Mouse (Mus musculus): ENCODE results near the gene Trip11. TPM values are rescaled to one million over a fixed set of nuclear protein-coding genes. Genes with fewer than 3 reads are reported as not detected.

The Trip11 gene
- polyA plus RNA-seq, 1 experiment, result 14.0 TPM

DNA sequence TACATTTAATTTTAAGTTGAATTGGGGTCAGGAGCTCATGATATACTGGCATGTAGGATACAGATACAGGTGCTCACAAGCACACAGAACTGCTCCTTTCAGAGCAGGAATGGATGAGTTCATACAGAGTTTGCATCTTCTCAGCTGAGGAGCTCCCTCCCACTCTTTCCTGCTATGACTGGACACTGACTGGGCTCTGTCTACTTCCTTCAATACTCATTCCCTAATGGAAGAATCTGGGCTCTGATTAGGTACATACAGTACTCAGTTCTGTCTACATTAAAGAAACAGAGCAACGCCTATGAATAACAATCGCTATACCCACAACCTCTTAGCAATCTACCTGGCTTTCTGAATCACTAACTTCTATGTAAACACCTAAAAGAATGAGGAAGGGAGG lies 20.2 kb downstream of the Trip11 start:
- Histone ChIP-seq H3K4me1 (ENCODE audit: control insufficient read depth, insufficient read depth, low read length) (no peaks in the 10 kb centered on the region), H3K27me3 (ENCODE audit: control insufficient read depth, insufficient read depth, low read length) (no peaks in the 10 kb centered on the region), H3K27ac (ENCODE audit: insufficient read depth, low read length) (no peak overlapping the region), H3K4me3 (replicated peaks; ENCODE audit: insufficient read depth, low read depth, low read length) (no peak overlapping the region)
- TF ChIP-seq POLR2A (IDR thresholded peaks at IDR 0.05; ENCODE audit: borderline replicate concordance, insufficient read depth, low read length), result no peak
- TF ChIP-seq CTCF (IDR thresholded peaks at IDR 0.05; ENCODE audit: borderline replicate concordance, insufficient read depth, low read depth, low read length), result no peak
- 93% methylated on average over 2 of the region's 2 CpGs for WGBS
- no peak for DNase-seq

DNA sequence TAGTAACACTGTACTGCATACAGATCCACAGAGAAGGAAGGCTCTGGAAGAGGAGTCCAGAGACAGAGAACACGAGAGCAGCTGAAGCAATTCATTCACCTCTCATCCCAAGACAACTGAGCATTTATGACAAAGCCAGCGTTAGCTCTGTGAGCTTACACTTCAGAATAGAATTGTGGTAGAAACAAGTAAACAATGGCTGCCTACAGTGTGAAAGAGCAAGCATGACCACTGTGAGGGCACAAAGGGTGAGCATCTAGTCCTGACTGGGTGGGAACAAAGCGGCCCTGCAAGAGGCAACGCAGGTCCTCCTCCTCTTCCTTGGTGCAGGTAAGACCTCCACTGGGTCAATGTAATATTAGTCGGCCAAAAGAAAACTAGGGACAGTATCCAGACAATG lies 22.0 kb downstream of the Trip11 start:
- Histone ChIP-seq H3K27me3 (ENCODE audit: control insufficient read depth, insufficient read depth, low read length) (no peaks in the 10 kb centered on the region), H3K27ac (ENCODE audit: insufficient read depth, low read length) (no peak overlapping the region), H3K4me3 (replicated peaks; ENCODE audit: insufficient read depth, low read depth, low read length) (no peak overlapping the region), H3K4me1 (ENCODE audit: control insufficient read depth, insufficient read depth, low read length) (no peaks in the 10 kb centered on the region)
- DNase-seq, result no peak
- TF ChIP-seq POLR2A (IDR thresholded peaks at IDR 0.05; ENCODE audit: borderline replicate concordance, insufficient read depth, low read length) (no peak), CTCF (IDR thresholded peaks at IDR 0.05; ENCODE audit: borderline replicate concordance, insufficient read depth, low read depth, low read length) (no peak)
- WGBS, result 59% methylated on average over 5 of the region's 5 CpGs

DNA sequence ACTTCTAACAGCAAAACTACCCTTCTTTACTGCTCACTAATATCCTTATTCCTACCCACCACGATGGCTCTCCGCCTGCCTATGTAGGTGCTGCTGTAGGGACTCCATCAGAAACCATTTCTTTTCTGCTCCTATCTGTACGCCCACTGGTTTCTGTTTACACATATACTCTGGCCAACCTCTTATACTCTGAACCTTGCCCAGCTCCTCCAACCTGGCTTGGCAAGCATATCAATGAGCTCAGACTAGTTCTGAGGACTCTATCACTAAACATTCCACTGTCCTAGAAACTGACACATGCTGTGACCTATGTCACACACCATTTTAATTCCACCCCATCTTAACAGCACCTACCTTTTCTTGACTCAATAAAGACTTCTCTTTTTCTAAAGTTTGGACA lies 23.7 kb downstream of the Trip11 start:
- Histone ChIP-seq H3K27ac (ENCODE audit: insufficient read depth, low read length) (no peak overlapping the region), H3K4me3 (replicated peaks; ENCODE audit: insufficient read depth, low read depth, low read length) (no peak overlapping the region), H3K4me1 (ENCODE audit: control insufficient read depth, insufficient read depth, low read length) (no peaks in the 10 kb centered on the region), H3K27me3 (ENCODE audit: control insufficient read depth, insufficient read depth, low read length) (no peaks in the 10 kb centered on the region)
- TF ChIP-seq POLR2A (IDR thresholded peaks at IDR 0.05; ENCODE audit: borderline replicate concordance, insufficient read depth, low read length), result no peak
- no peak for TF ChIP-seq CTCF (IDR thresholded peaks at IDR 0.05; ENCODE audit: borderline replicate concordance, insufficient read depth, low read depth, low read length)
- no peak for DNase-seq
- WGBS, result 96% methylated on average over 3 of the region's 3 CpGs

DNA sequence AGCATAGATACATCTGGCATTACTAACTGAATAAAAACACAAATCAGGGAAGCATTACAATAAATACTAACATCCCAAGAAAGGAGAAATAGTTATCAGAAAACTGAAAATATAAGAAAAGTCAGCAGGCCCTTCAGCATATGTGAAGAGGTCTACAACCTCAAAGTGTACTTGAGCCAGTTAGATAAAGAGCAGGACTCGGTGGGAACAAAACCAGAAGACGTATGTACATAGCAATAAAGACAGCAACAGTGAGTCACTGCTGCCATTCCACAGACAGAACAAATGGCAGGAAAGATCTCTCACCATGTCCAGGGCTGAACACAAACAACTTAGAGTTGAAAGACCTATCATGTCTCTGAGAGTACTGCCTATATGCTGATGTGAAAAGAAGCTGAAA lies 24.8 kb downstream of the Trip11 start:
- WGBS, result 98% methylated on average over 2 of the region's 2 CpGs
- Histone ChIP-seq H3K4me3 (replicated peaks; ENCODE audit: insufficient read depth, low read depth, low read length) (no peak overlapping the region), H3K27ac (ENCODE audit: insufficient read depth, low read length) (no peak overlapping the region), H3K4me1 (ENCODE audit: control insufficient read depth, insufficient read depth, low read length) (no peaks in the 10 kb centered on the region), H3K27me3 (ENCODE audit: control insufficient read depth, insufficient read depth, low read length) (no peaks in the 10 kb centered on the region)
- TF ChIP-seq POLR2A (IDR thresholded peaks at IDR 0.05; ENCODE audit: borderline replicate concordance, insufficient read depth, low read length), result no peak
- TF ChIP-seq CTCF (IDR thresholded peaks at IDR 0.05; ENCODE audit: borderline replicate concordance, insufficient read depth, low read depth, low read length), result no peak
- DNase-seq, result no peak

DNA sequence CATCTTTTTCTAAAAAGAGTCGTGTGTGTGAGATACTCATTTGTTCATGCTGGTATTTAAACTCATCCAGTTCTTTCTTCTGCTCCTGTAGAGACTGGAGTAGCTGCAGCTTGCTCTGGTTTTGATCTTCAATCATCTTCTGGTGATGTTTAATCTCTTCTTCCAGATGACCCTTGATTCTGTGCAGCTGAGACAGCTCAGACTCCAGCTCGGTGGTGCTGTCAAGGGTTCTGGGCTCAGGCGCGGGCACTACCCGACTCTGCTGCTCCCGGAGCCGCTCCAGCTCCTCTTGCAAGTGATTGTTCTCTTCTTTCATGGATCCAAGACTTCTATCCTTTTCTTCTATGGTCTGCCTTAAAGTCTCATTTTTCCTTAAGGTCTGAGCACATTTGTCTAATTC lies 28.1 kb downstream of the Trip11 start:
- WGBS, result 96% methylated on average over 7 of the region's 7 CpGs
- no peak overlapping the region for H3K27ac ChIP-seq (ENCODE audit: insufficient read depth, low read length)
- H3K4me1 ChIP-seq (ENCODE audit: control insufficient read depth, insufficient read depth, low read length), result no peaks in the 10 kb centered on the region
- TF ChIP-seq CTCF (IDR thresholded peaks at IDR 0.05; ENCODE audit: borderline replicate concordance, insufficient read depth, low read depth, low read length) (no peak), POLR2A (IDR thresholded peaks at IDR 0.05; ENCODE audit: borderline replicate concordance, insufficient read depth, low read length) (no peak)
- no peaks in the 10 kb centered on the region for H3K27me3 ChIP-seq (ENCODE audit: control insufficient read depth, insufficient read depth, low read length)
- no peak for DNase-seq
- H3K4me3 ChIP-seq (replicated peaks; ENCODE audit: insufficient read depth, low read depth, low read length), result no peak overlapping the region

DNA sequence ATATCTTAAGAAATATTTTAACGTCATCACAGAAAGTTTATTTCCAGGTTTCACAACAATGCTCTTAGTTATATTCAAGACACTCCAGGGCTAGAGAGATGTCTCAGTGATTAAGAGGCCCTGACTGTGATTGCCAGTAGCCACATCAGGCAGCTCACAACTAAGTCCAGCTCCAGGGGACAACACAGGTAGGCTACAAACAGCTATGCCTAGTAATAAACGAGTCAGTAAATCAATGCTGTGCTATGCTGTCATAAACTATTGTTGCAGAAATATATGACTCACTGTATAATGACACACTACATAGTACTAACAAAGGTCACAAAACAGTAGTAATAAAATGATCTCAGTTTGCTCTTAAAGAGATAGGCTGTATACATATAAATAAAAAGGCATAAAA lies 36.7 kb downstream of the Trip11 start:
- DNase-seq, result no peak
- 92% methylated on average over 2 of the region's 2 CpGs for WGBS
- TF ChIP-seq POLR2A (IDR thresholded peaks at IDR 0.05; ENCODE audit: borderline replicate concordance, insufficient read depth, low read length) (no peak), CTCF (IDR thresholded peaks at IDR 0.05; ENCODE audit: borderline replicate concordance, insufficient read depth, low read depth, low read length) (no peak)
- Histone ChIP-seq H3K4me3 (replicated peaks; ENCODE audit: insufficient read depth, low read depth, low read length) (no peak overlapping the region), H3K4me1 (ENCODE audit: control insufficient read depth, insufficient read depth, low read length) (no peaks in the 10 kb centered on the region), H3K27me3 (ENCODE audit: control insufficient read depth, insufficient read depth, low read length) (no peaks in the 10 kb centered on the region), H3K27ac (ENCODE audit: insufficient read depth, low read length) (no peak overlapping the region)

DNA sequence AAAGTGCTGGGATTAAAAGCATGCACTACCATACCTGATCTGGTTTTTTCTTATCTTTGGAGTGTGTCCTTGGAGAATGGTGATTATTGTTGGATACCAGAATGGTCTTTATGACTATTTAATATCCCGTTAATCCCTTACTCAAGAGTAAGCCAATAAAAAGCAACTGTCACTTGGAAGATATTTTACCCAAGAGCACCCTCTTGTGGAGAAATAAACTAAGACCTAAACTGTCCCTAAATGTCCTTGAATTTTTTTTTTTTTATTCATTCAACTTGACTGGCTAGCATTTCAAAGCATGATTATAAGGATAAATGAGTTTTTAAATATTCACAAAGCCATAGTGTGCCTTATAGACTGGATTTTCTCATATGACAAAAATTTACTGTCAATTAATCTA lies 38.0 kb downstream of the Trip11 start:
- peak in 1 of 2 experiments; percentile 33 for DNase-seq
- H3K4me1 ChIP-seq (ENCODE audit: control insufficient read depth, insufficient read depth, low read length), result no peaks in the 10 kb centered on the region
- no peak overlapping the region for H3K27ac ChIP-seq (ENCODE audit: insufficient read depth, low read length)
- no peak overlapping the region for H3K4me3 ChIP-seq (replicated peaks; ENCODE audit: insufficient read depth, low read depth, low read length)
- WGBS, result 26% methylated on average over 1 of the region's 1 CpGs
- H3K27me3 ChIP-seq (ENCODE audit: control insufficient read depth, insufficient read depth, low read length), result no peaks in the 10 kb centered on the region
- no peak for TF ChIP-seq CTCF (IDR thresholded peaks at IDR 0.05; ENCODE audit: borderline replicate concordance, insufficient read depth, low read depth, low read length)
- no peak for TF ChIP-seq POLR2A (IDR thresholded peaks at IDR 0.05; ENCODE audit: borderline replicate concordance, insufficient read depth, low read length)

DNA sequence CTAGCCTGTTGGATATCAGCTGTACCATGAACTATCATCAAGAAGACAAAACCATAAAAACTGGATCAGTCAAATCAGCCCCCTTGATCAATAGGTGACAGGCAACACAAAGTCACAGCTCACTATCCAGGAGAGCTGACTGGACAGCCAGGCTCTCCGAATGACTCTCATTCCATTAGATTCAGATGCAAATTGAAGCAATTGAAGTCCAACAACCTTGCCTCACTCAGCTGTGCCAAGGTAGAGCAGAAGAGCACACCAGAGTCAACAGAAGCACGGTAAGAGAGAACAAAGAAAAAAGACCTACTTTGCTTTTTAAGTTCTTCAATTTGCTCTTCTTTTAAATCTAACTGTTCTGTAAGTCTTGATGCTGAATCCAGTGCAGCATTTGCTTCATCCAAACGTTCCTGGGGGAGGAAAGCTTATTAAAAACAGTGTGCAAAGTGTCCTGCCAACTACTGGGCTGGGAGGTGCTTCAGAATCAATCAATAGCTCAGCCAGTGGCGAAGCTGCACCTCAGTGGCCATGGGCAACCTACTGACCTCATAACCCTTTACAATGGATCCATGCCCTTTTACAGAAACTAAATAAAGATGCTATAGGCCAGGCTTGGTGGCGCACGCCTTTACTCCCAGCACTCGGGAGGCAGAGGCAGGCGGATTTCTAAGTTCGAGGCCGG lies 50.6 kb downstream of the Trip11 start:
- 84% methylated on average over 10 of the region's 10 CpGs for WGBS

More for the DNA sequence above, 50.6 kb downstream of the Trip11 start:
- DNase-seq, result no peak
- H3K4me1 ChIP-seq (ENCODE audit: control insufficient read depth, insufficient read depth, low read length), result peaks cover 1% of the 10 kb centered on the region; the same call in 1 of the 2 replicates
- TF ChIP-seq CTCF (IDR thresholded peaks at IDR 0.05; ENCODE audit: borderline replicate concordance, insufficient read depth, low read depth, low read length) (no peak), POLR2A (IDR thresholded peaks at IDR 0.05; ENCODE audit: borderline replicate concordance, insufficient read depth, low read length) (no peak)
- H3K27ac ChIP-seq (ENCODE audit: insufficient read depth, low read length), result no peak overlapping the region
- H3K27me3 ChIP-seq (ENCODE audit: control insufficient read depth, insufficient read depth, low read length), result no peaks in the 10 kb centered on the region
- no peak overlapping the region for H3K4me3 ChIP-seq (replicated peaks; ENCODE audit: insufficient read depth, low read depth, low read length)
